Mouse (Mus musculus) liver, embryonic 12.5 days (tissue): ENCODE data around the gene 4930564D02Rik. TPM values are rescaled to one million over a fixed set of nuclear protein-coding genes. Genes with fewer than 3 reads are reported as not detected.

Experiments
- ATAC-seq: fragments of 200-750 bp; cut with Nextera tagmentation; 2 replicates; pipeline ENCODE4 v1.8.0; 2017; ENCODE audit warnings: moderate number of reproducible peaks, mild to moderate bottlenecking, moderate library complexity
- H3K27ac ChIP-seq: fragments of 300-500 bp; sonication (generic); 2 replicates; pipeline ENCODE4 v1.5.1; 2016; ENCODE audit warnings: mild to moderate bottlenecking
- H3K27me3 ChIP-seq: fragments of 300-500 bp; sonication (generic); replicated peaks from 2 replicates; pipeline ENCODE4 v1.6.1; 2016; ENCODE audit warnings: mild to moderate bottlenecking, moderate library complexity
- H3K36me3 ChIP-seq: fragments of 300-500 bp; sonication (generic); 2 replicates; pipeline ENCODE4 v1.6.1; 2016; ENCODE audit warnings: mild to moderate bottlenecking, moderate library complexity
- H3K4me1 ChIP-seq: fragments of 300-500 bp; sonication (generic); 2 replicates; pipeline ENCODE4 v1.6.1; 2016
- H3K4me2 ChIP-seq: fragments of 300-500 bp; sonication (generic); 2 replicates; pipeline ENCODE4 v1.6.1; 2016; ENCODE audit warnings: mild to moderate bottlenecking, moderate library complexity
- H3K4me3 ChIP-seq: fragments of 300-500 bp; sonication (generic); 2 replicates; pipeline ENCODE4 v1.5.1; 2016; ENCODE audit warnings: mild to moderate bottlenecking, moderate library complexity
- H3K9ac ChIP-seq: fragments of 300-500 bp; sonication (generic); 2 replicates; pipeline ENCODE4 v1.6.1; 2016; ENCODE audit warnings: mild to moderate bottlenecking, moderate library complexity
- H3K9me3 ChIP-seq: fragments of 300-500 bp; sonication (generic); replicated peaks from 2 replicates; pipeline ENCODE4 v1.6.1; 2016; ENCODE audit warnings: mild to moderate bottlenecking, moderate library complexity
- WGBS: fragments of 180-500 bp; shearing (Covaris S2); methylation state at CpG from one replicate; pipeline ENCODE4 v1.1.7; 2016; ENCODE audit not compliant: insufficient replicate concordance; 5-methylcytosine and 5-hydroxymethylcytosine counted together
- polyA plus RNA-seq: library from polyadenylated mRNA; unstranded; fragments of >200 nt; fragmentation: Nextera tagmentation; extraction: Ambion mirVana; gene quantifications from 2 replicates; pipeline ENCODE4 v1.2.1, GENCODE M21; 2016

The 4930564D02Rik gene
- not detected in 2 replicates for polyA plus RNA-seq

DNA sequence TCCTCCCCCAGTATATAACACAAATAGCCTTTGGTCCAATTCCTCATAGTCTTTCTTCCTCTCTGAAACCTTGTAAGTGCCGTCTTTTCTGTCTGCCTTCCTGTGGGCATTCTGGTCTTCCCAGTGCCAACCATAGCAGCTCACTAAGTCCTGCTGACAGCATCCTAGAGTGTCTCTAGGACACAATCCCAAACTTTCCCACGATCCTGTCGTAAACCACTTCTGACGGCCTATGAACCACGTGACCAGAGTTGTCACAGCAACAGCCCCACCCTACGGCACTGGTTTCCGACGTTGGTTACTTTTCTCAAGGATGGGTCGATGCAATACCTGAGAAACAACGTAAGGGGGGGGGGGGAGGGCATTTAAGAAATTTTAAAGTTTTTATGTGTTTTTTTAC lies at the start of gene 4930564D02Rik:
4930564D02Rik (plus strand) TSS at position 301 of the 400 bp plus-strand sequence.
- no peaks in the 10 kb centered on the region for H3K9me3 ChIP-seq
- 83% methylated on average over 10 of the region's 10 CpGs for WGBS
- no peak within 1 kb of the TSS for H3K4me2 ChIP-seq
- no peak within 1 kb of the TSS for H3K27ac ChIP-seq
- H3K36me3 ChIP-seq, result no peaks in the 10 kb centered on the region
- no peaks in the 10 kb centered on the region for H3K4me1 ChIP-seq
- no peak within 1 kb of the TSS for H3K4me3 ChIP-seq
- ATAC-seq, result no peak
- 0 out of 2 replicates have a peak, but pooled peaks cover under 1% of the 10 kb centered on the region for H3K27me3 ChIP-seq
- H3K9ac ChIP-seq, result no peak within 1 kb of the TSS

DNA sequence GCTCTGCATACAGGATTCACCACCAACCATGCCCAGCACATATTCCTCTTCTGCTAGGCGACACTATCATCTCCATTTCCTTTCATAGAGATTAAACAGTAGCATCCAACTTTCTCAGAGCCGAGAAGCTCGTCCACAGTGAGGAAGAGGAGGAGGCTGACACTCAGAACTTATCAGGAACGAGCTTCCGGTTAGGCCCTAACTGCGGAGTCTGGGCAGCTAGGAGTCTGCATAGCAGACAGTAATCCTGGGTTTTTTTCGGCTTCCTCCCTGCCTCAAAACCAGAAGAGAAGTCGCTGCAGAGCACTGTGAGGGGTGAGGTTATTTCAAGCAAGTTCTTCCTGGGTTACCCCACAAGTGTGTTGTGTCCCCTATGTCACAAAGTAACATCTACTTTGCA lies 49.3 kb upstream of the 4930564D02Rik start:
- Histone ChIP-seq H3K27ac (no peak overlapping the region), H3K4me3 (no peak overlapping the region), H3K4me2 (no peak overlapping the region), H3K4me1 (0 out of 2 replicates have a peak, but pooled peaks cover 6% of the 10 kb centered on the region), H3K9me3 (no peaks in the 10 kb centered on the region), H3K9ac (no peak overlapping the region), H3K36me3 (no peaks in the 10 kb centered on the region), H3K27me3 (no peaks in the 10 kb centered on the region)
- 22% methylated on average over 8 of the region's 8 CpGs for WGBS
- no peak for ATAC-seq

DNA sequence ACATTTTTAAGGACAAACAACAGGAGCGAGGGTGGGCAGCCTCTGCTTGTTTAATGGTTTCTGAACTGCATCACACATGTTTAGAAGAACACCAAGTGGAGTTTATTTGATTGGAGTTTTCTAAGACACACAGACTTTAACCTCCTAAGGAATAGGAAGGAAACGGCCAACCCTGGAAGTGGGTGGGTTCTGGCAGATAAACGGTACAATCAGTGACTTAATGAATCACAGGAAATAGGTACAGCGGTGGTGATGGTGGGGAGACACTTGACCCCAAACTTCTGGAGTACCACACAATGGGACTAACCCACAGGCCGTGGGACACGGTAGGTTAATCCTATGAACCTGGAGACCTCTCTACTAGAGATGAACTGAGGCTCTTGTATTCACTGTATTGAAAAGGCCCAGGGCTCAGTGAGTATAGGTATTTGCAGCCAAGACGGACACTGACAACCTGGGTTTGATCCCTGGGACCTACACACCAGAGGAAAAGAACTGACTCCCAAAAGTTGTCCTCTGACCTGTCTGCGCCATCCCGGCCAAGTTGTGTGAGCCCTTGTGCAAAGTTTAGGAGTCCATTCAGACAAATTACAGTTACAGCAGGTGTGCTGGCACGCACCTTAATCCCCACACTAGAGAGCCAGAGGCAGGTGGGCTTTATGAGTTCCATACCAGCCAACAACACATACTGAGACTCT lies 48.4 kb upstream of the 4930564D02Rik start:
- Histone ChIP-seq H3K4me2 (no peak overlapping the region), H3K27me3 (no peaks in the 10 kb centered on the region), H3K36me3 (no peaks in the 10 kb centered on the region), H3K27ac (0 out of 2 replicates have a peak overlapping the region, but pooled peaks have one; percentile 5), H3K9me3 (no peaks in the 10 kb centered on the region), H3K4me3 (no peak overlapping the region), H3K4me1 (0 out of 2 replicates have a peak, but pooled peaks cover 6% of the 10 kb centered on the region), H3K9ac (no peak overlapping the region)
- no peak for ATAC-seq
- 37% methylated on average over 10 of the region's 10 CpGs for WGBS

DNA sequence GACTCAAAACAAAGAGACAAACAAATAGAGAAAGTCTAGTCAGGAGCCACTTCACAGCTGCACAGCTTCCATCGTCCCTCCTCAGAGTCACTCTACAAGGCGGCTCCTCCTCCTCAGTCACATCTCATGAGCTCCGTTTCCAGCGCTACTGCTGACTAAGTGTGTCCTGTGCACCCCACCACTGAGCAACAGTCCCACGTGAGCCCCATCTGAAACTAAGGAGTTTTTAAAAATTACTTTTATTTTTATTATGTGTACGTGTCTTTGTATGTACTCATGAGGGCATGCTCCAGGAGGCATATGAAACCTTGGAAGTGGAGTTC lies 47.9 kb upstream of the 4930564D02Rik start:
- H3K9ac ChIP-seq, result no peak overlapping the region
- H3K4me1 ChIP-seq, result 0 out of 2 replicates have a peak, but pooled peaks cover 6% of the 10 kb centered on the region
- no peak overlapping the region for H3K27ac ChIP-seq
- 69% methylated on average over 6 of the region's 6 CpGs for WGBS
- no peak overlapping the region for H3K4me3 ChIP-seq
- H3K9me3 ChIP-seq, result no peaks in the 10 kb centered on the region
- H3K4me2 ChIP-seq, result no peak overlapping the region
- no peaks in the 10 kb centered on the region for H3K27me3 ChIP-seq
- no peaks in the 10 kb centered on the region for H3K36me3 ChIP-seq
- ATAC-seq, result no peak

DNA sequence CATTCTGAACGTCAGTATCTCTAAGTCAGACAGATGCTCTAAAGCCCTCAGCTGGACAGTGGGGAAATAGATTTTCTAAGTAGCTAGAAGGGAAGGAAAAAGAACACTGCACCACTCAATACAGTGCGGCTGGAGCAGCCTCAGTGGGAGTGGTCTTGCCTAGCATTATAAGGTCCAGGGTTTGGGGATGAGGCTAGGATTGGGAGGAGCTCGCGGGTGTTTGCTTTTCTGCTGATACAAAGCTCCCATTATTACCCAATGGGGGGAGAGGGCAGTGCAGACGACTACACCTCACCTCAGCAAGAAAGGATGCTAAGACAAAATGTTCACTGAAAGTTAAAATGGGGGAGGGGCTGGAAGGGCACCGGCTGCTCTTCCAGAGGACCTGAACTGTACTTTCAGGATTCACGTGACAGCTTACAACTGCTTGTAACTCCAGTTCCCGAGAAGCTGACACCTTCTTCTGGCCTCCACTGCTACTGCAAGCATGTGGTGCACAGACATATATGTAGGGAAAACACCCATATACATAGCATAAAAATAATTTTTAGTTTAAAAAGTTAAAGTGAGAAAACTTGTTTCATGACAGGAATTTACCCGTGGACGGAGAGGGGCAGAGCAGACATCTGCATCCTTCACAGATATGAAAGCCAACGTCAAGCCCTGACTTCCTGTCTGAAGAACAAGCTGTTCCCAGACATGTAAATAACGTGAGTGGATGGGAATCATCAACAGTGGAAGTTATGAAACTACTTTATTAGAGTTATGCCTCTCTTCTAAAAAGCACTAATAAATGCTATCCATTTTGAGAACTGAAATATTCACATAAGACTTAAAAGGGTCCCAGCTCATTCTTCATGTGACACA lies 46.6 kb upstream of the 4930564D02Rik start:
- Histone ChIP-seq H3K27ac (peak overlapping the region; percentile 51; the same call in 1 of the 2 replicates), H3K4me3 (no peak overlapping the region), H3K9ac (no peak overlapping the region), H3K27me3 (no peaks in the 10 kb centered on the region), H3K36me3 (no peaks in the 10 kb centered on the region), H3K4me2 (no peak overlapping the region), H3K9me3 (no peaks in the 10 kb centered on the region), H3K4me1 (0 out of 2 replicates have a peak, but pooled peaks cover 6% of the 10 kb centered on the region)
- WGBS, result 27% methylated on average over 12 of the region's 12 CpGs
- no peak for ATAC-seq

DNA sequence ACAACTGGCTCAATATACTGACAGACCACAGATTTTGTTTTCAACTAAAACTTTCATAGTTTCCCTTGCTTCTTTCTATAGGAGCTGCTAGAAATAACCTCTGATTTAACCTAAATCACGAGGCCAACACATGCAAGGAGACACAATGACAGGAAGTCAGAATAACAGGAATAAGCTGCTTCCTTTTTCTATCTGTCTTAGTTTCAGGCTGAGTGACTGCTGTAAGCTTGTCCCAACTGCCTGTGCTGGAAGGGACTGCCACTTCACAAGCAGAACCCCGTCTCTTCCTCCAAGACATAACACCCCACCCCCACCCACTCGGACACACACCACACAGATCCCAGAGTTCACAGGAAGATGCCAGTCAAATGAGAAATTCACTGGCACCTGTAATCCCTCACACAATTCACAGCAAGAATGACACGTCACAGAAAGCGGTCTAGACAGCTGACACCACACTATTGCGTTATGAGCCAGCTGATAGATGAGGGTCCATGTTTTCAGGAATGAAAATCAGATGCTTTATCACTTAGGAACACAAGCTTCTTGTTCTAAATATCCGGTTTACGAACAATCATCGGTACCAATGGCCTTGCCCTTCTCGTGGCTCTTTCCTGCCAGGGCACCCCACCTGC lies 43.2 kb upstream of the 4930564D02Rik start:
- Histone ChIP-seq H3K27ac (0 out of 2 replicates have a peak overlapping the region, but pooled peaks have one; percentile 40), H3K4me3 (no peak overlapping the region), H3K9me3 (no peaks in the 10 kb centered on the region), H3K36me3 (no peaks in the 10 kb centered on the region), H3K4me2 (no peak overlapping the region), H3K9ac (no peak overlapping the region), H3K4me1 (no peaks in the 10 kb centered on the region), H3K27me3 (no peaks in the 10 kb centered on the region)
- WGBS, result 41% methylated on average over 10 of the region's 10 CpGs
- ATAC-seq, result no peak

DNA sequence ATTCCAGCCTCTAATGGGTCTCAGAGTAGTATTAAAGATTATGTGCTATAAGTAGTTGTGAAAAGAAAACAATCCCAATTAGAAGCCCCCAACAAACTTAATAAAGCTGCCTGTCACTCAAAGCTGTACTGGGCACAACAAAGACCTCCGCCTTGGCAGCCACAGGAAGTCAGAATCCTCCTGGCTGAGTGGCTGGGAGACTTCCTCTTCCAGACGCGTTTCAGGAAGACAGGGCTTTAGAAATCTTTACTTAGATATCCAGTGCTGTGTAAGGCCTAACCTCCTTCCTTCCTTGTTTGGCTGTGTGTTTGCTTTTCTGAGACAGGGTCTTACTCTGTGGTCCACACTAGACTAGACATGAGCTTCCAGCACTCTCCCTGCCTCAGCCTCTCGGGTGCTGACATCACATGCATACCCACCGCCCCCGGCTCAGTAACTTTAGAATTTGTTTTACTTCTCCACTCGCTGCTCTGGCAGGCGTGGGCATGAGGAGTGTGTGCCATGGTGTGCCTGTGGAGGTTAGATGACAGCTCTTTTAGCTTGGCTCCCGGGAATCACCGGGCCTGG lies 30.3 kb upstream of the 4930564D02Rik start:
- Histone ChIP-seq H3K9ac (no peak overlapping the region), H3K36me3 (peaks cover under 1% of the 10 kb centered on the region; the same call in 1 of the 2 replicates), H3K4me2 (no peak overlapping the region), H3K9me3 (no peaks in the 10 kb centered on the region), H3K27me3 (no peaks in the 10 kb centered on the region; the same call in 1 of the 2 replicates), H3K4me1 (peaks cover 9% of the 10 kb centered on the region), H3K4me3 (no peak overlapping the region), H3K27ac (no peak overlapping the region)
- WGBS, result 45% methylated on average over 10 of the region's 10 CpGs
- ATAC-seq, result no peak

DNA sequence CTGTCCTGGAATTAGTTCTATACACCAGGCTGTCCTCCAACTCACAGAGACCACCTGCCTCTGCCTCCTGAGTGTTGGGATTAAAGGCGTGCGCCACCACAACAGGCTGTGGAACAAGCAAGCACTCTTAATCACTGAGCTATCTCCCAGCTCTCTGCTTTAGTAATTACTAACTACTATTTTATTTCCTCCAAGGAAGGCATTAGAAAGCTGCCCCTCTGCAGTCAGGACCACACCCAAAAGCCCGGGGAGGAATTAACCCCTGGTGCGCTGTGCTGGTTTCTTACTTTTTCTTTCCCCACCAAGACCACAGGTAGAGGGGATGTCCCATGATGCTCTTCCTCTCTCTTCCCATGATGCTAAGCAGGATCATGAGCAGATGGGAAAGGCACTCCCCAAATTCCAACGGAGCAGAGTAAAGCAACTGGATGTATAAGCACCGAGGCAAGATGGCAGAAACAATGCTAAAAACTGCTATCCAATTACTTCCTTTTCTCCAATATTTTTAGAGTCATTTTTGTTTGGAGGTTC lies 29.3 kb upstream of the 4930564D02Rik start:
- Histone ChIP-seq H3K9me3 (no peaks in the 10 kb centered on the region), H3K4me2 (no peak overlapping the region), H3K27ac (no peak overlapping the region), H3K27me3 (no peaks in the 10 kb centered on the region; the same call in 1 of the 2 replicates), H3K4me1 (peaks cover 9% of the 10 kb centered on the region), H3K36me3 (no peaks in the 10 kb centered on the region), H3K4me3 (no peak overlapping the region), H3K9ac (no peak overlapping the region)
- 69% methylated on average over 6 of the region's 6 CpGs for WGBS
- ATAC-seq, result no peak

DNA sequence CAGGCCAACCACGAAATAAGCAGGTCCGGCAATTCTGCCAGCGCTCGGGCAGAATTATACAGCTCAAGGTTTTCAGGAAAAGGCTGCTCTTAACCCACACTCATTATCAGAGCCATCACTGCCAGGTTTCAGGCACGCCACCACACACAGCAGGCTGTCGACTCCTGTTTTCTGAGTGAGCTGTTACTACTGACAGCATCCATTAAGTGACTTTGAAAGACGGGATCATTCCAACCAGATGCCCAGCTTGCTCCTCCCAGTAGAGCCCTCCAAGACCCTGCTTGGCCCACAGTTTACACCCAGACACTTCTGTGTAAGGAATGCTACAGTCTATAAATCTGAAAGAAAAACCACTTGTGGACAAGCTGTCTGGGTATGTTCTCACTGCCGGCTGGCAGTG lies 26.6 kb upstream of the 4930564D02Rik start:
- peaks cover 9% of the 10 kb centered on the region for H3K4me1 ChIP-seq
- H3K4me2 ChIP-seq, result no peak overlapping the region
- no peaks in the 10 kb centered on the region for H3K36me3 ChIP-seq
- WGBS, result 50% methylated on average over 8 of the region's 8 CpGs
- no peak overlapping the region for H3K9ac ChIP-seq
- no peaks in the 10 kb centered on the region for H3K9me3 ChIP-seq
- no peak for ATAC-seq
- no peaks in the 10 kb centered on the region; the same call in 1 of the 2 replicates for H3K27me3 ChIP-seq
- H3K4me3 ChIP-seq, result no peak overlapping the region
- H3K27ac ChIP-seq, result no peak overlapping the region

DNA sequence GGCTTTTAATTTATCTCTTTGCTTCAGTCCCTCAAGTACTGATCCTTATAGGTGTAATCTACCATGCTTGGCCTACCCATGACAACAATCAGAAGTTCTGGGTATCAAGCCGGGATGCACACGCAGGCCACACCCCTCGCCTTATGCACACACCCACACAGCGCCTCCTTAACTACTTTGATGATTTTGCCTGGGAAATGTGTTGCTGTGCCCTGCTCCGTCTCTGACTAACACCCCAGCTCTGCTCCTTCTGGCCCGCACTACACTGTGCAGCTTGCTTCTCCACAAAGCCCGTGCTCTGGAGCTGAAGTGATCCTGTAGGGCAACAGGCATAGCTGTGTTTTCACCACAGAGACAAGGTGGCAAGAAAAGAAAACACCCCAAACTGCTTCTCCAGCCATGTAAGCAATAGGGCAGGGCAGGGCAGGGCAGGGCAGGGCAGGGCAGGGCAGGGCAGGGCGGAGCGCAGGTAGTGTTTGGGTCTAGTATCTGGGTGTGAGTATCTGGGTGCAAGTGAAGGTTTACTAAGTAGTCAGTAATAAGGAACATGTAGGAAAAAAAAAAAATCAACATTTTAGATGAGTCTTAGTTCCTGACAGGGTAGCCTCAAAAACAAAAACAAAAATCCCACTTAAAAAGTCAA lies 25.5 kb upstream of the 4930564D02Rik start:
- peak; percentile 55; the same call in 1 of the 2 replicates for ATAC-seq
- peaks cover 4% of the 10 kb centered on the region; the same call in 1 of the 2 replicates for H3K27me3 ChIP-seq
- peaks cover 9% of the 10 kb centered on the region for H3K4me1 ChIP-seq
- H3K4me2 ChIP-seq, result peak overlapping the region; percentile 4; the same call in 1 of the 2 replicates
- H3K9me3 ChIP-seq, result no peaks in the 10 kb centered on the region
- no peak overlapping the region for H3K9ac ChIP-seq
- H3K27ac ChIP-seq, result no peak overlapping the region
- H3K36me3 ChIP-seq, result no peaks in the 10 kb centered on the region
- H3K4me3 ChIP-seq, result no peak overlapping the region
- WGBS, result 66% methylated on average over 9 of the region's 9 CpGs

DNA sequence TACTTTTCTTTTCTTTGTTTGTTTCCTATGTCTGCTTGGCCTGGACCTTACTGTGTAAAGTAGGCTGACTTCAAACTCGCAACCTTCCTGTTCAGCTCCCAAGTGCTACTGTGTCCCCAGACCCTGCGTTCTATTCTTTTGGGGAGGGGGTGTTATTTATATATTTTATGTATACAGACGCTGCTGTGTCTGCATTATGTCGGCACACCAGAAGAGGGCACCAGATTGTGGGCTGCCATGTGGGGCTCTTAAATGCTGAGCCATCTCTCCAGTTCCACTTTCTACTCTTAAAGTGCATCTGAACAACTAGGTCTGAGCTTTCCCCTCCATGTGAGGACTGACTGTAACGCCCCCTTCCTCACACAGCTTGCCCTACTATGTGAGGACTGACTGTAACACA lies 22.9 kb upstream of the 4930564D02Rik start:
- no peaks in the 10 kb centered on the region for H3K36me3 ChIP-seq
- H3K4me2 ChIP-seq, result no peak overlapping the region
- H3K27ac ChIP-seq, result no peak overlapping the region
- ATAC-seq, result no peak
- no peak overlapping the region for H3K4me3 ChIP-seq
- H3K27me3 ChIP-seq, result peaks cover 26% of the 10 kb centered on the region; the same call in 1 of the 2 replicates
- no peaks in the 10 kb centered on the region for H3K9me3 ChIP-seq
- peaks cover 14% of the 10 kb centered on the region for H3K4me1 ChIP-seq
- no peak overlapping the region for H3K9ac ChIP-seq
- 72% methylated on average over 5 of the region's 5 CpGs for WGBS
